Mouse (Mus musculus) natural killer cell, adult 2 months (primary cell): ENCODE data around the gene Nuak2.

Experiments
- DNase-seq, 2 experiments: peaks; one replicate each; pipeline ENCODE4 v3.0.0; 2022; ENCODE audit warnings: low spot score in 2 of 2

Gene Nuak2

DNA sequence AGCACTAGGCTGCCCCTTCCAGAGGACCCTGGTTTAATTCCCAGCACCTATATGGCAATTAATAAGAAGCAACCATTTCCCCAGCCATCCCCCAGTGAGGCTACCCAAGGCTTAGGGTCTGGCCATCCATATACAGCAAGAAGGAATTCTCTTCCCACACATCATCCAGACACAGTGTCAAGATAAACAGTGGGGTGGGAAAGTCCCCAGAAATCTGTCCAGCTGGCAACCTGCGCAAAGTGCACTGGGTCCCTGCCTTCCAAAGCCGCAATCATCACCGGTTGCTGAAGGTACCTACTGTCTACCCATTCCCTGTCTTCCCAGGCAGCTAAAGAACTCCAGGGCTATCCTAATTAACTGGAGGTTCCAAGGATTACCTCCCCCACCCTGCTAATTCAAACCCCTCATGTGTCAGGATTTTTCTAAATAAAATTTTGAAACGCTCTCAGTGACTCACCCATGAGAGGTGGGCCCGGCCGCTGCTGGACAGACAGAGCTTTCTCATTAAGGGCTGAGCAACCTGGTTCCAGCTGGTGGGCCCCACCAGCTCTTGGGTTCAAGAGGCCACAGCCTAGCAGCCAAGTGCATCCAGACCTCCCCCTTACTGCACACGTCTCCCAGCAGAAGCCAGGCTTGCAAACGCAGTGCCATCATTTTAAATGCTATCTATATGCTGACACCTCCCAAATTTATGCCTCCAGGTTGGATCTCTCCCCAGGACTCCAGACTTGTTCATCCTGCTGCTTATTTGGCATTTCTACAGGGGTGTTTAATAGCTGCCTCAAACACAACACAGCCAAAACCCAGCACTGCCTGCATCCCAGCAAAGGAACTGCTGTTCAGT is 60.5 kb downstream of the Nuak2 start:
- DNase-seq: no peak

DNA sequence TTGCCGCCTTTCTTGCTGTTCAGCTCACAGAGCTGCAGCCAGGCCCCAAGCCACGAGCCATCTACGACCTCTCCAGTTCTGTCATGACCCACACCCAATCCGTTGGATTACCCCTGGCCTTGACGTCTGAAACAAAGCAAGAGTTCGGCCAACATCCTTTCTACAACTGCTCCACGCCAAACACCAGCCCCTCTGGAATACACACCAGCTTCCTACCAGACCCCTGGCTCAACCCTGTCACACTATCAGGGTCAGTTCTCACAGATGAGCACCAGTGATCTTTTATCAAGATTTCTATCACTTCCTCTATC is 61.1 kb downstream of the Nuak2 start:
- no peak for DNase-seq

DNA sequence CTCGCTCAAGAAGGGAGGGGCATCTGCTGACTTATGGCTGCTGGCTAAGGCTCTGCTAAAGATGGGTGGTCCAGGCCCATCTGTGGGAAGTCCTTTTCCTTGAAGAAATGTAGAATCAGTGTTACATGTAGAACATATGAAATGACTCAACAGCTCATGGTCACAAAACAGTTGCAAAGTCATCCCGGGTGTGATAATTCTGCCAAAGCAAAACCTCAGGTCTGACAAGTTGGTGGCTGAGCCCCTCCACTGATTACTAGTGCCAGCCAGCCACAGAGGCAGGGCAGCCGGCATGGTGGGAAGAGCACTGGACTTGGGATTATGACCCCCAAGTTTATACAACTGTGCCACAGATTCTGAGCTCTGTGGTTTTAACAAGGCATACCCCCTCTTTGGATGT is 61.9 kb downstream of the Nuak2 start:
- DNase-seq: no peak

DNA sequence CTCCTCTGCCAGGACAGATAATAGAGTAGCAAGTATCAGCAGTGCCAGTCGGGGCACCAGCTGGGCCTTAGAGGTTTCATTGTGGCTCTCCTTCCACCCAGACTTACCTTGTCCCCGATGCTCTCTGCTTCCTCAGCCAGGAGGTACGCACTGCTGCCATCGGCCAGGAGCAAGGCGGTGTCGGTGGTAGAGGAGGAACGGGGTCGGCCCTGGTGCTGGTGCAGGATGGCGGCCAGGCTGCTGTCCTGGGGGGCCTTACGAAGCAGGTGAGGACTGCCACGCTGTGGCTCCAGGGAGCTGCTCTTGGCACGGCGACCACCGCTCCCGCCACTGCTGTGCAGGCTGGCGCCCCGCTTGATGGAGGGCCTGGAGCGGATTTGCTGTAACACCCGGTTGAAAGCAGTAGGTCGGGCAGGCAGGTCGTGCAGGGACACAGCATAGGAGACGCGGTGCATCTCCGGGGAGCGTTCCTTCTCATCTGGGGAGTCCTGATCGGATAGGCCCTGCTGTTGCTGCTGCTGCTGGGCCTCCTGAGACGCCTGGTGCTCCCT is 64.7 kb downstream of the Nuak2 start:
- no peak for DNase-seq

DNA sequence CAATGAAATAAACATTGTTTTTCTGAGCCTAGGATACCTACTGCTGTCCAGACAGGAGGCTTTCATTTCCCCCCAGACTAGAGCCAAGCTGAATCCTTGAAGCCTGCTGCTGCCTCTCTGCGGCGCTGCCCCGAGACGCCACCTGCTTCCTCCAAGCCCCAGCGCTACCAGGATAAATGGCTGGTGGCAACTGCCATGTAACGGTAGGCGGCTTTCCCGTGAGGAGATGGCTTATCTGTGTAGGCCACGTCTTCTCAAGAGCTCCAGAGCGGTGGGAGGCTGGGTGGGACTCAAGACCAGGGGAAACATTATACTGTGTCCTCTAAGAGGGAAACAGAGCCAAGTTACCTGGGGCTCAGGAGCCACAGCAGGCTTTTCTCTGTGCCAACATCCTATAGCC is 66.0 kb downstream of the Nuak2 start:
- no peak for DNase-seq
